15 mouse cellular contexts compared by ENCODE assay signal in genomic region chr15:60839539-60840295, GRCm38 (mm10). TPM values are rescaled to one million over a fixed set of nuclear protein-coding genes. Genes with fewer than 3 reads are reported as not detected.
DNase-seq lines count a peak whose midpoint lies in the region; ATAC-seq and TF ChIP-seq lines count a peak whose summit lies in the region.
"Had no signal": no experiment of that assay in that cellular context is flagged by ENCODE, and none has a peak within 500 bp of the region (broad histone marks: within the 10 kb centered on the region; RNA-seq: fewer than 3 reads in every experiment).

No protein-coding gene starts in this region.

- no peak overlapping the region for H3K4me3 ChIP-seq in forebrain, embryonic 11.5 days (ENCODE audit: low read depth, low read length)
- no peak overlapping the region for H3K4me3 ChIP-seq in forebrain, embryonic 14.5 days (ENCODE audit: low read depth, low read length)
- H3K4me3 ChIP-seq in kidney, embryonic 15.5 days (replicated peaks): no peak overlapping the region
- no peak overlapping the region for H3K4me3 ChIP-seq in ES-Bruce4 (ENCODE audit: low read depth, low read length)
- H3K4me3 ChIP-seq in heart, embryonic 16.5 days (ENCODE audit: low read length): no peak overlapping the region
- H3K4me3 ChIP-seq: forebrain, embryonic 13.5 days had no signal

- 0 out of 2 replicates have a peak, but pooled peaks have one; percentile 28 for ATAC-seq in forebrain, embryonic 11.5 days (replicated peaks; ENCODE audit: low FRiP score)
- no peak for ATAC-seq in forebrain, embryonic 14.5 days
- peak; percentile 74 for ATAC-seq in kidney, embryonic 15.5 days (replicated peaks; ENCODE audit: low FRiP score)
- ATAC-seq in heart, embryonic 16.5 days (replicated peaks; ENCODE audit: extremely low read depth, insufficient read depth, low FRiP score): no peak
- ATAC-seq: forebrain, embryonic 13.5 days; inflammation-experienced regulatory T-cells, adult 6 months had no signal

- H3K4me2 ChIP-seq in forebrain, embryonic 11.5 days (ENCODE audit: low read depth, low read length, severe bottlenecking): no peak overlapping the region
- H3K4me2 ChIP-seq in forebrain, embryonic 14.5 days (ENCODE audit: low read length): no peak overlapping the region
- H3K4me2 ChIP-seq in kidney, embryonic 15.5 days: no peak overlapping the region
- no peak overlapping the region for H3K4me2 ChIP-seq in heart, embryonic 16.5 days (ENCODE audit: low read depth, low read length)
- H3K4me2 ChIP-seq: forebrain, embryonic 13.5 days had no signal

- peaks cover 4% of the 10 kb centered on the region; the same call in 1 of the 2 replicates for H3K4me1 ChIP-seq in forebrain, embryonic 11.5 days (replicated peaks; ENCODE audit: control insufficient read depth, insufficient read depth, low read length)
- no peaks in the 10 kb centered on the region for H3K4me1 ChIP-seq in forebrain, embryonic 14.5 days (ENCODE audit: control insufficient read depth, insufficient read depth, low read length)
- peaks cover 29% of the 10 kb centered on the region for H3K4me1 ChIP-seq in kidney, embryonic 15.5 days
- H3K4me1 ChIP-seq in ES-Bruce4 (ENCODE audit: control insufficient read depth, insufficient read depth, low read length): peaks cover 3% of the 10 kb centered on the region
- no peaks in the 10 kb centered on the region; the same call in 1 of the 2 replicates for H3K4me1 ChIP-seq in heart, embryonic 16.5 days (ENCODE audit: control insufficient read depth, insufficient read depth, low read length)

- DNase-seq in forebrain, embryonic 11.5 days (ENCODE audit: low spot score): no peak
- no peak for DNase-seq in forebrain, embryonic 14.5 days (ENCODE audit: low spot score)
- no peak for DNase-seq in kidney, postnatal 25 days
- DNase-seq in right cerebral cortex, postnatal 14 days: no peak
- DNase-seq in right cerebral cortex, postnatal 36 days (ENCODE audit: low spot score in 2 of 2): no peak
- DNase-seq: cerebellum, adult 18-20 months; gastrocnemius, postnatal 10 days; layer of hippocampus, adult 9-11 months; lung, postnatal 36 days had no signal

- H3K27me3 ChIP-seq in forebrain, embryonic 11.5 days (ENCODE audit: control insufficient read depth, insufficient read depth, low read length): no peaks in the 10 kb centered on the region
- H3K27me3 ChIP-seq in forebrain, embryonic 14.5 days (replicated peaks; ENCODE audit: control insufficient read depth, insufficient read depth, low read length): no peaks in the 10 kb centered on the region
- no peaks in the 10 kb centered on the region for H3K27me3 ChIP-seq in kidney, embryonic 15.5 days
- H3K27me3 ChIP-seq in ES-Bruce4 (ENCODE audit: control insufficient read depth, insufficient read depth, low read length, poor library complexity, severe bottlenecking): peaks cover 4% of the 10 kb centered on the region
- H3K27me3 ChIP-seq in heart, embryonic 16.5 days (ENCODE audit: control insufficient read depth, insufficient read depth, low read length): no peaks in the 10 kb centered on the region
- H3K27me3 ChIP-seq: forebrain, embryonic 13.5 days had no signal

- 16% methylated on average over 3 of the region's 3 CpGs for WGBS in forebrain, embryonic 11.5 days
- WGBS in forebrain, embryonic 14.5 days: 14% methylated on average over 3 of the region's 3 CpGs
- WGBS in kidney, embryonic 15.5 days: 29% methylated on average over 3 of the region's 3 CpGs
- WGBS in heart, embryonic 16.5 days: 48% methylated on average over 3 of the region's 3 CpGs

- H3K9ac ChIP-seq in forebrain, embryonic 11.5 days (ENCODE audit: low read length): no peak overlapping the region
- H3K9ac ChIP-seq in forebrain, embryonic 14.5 days (ENCODE audit: low read length): no peak overlapping the region
- H3K9ac ChIP-seq in kidney, embryonic 15.5 days: no peak overlapping the region
- H3K9ac ChIP-seq in ES-Bruce4 (ENCODE audit: low read depth, poor library complexity, severe bottlenecking): no peak overlapping the region
- no peak overlapping the region for H3K9ac ChIP-seq in heart, embryonic 16.5 days (ENCODE audit: low read length)
- H3K9ac ChIP-seq: forebrain, embryonic 13.5 days; liver, embryonic 14.5 days had no signal

- TF ChIP-seq EP300 in ES-Bruce4 (IDR thresholded peaks at IDR 0.05; ENCODE audit: insufficient read depth, low read depth, low read length): no peak

- no peaks in the 10 kb centered on the region for H3K36me3 ChIP-seq in forebrain, embryonic 11.5 days (ENCODE audit: control insufficient read depth, insufficient read depth, low read length)
- no peaks in the 10 kb centered on the region for H3K36me3 ChIP-seq in forebrain, embryonic 14.5 days (ENCODE audit: control insufficient read depth, insufficient read depth, low read length)
- H3K36me3 ChIP-seq in kidney, embryonic 15.5 days: no peaks in the 10 kb centered on the region
- no peaks in the 10 kb centered on the region for H3K36me3 ChIP-seq in ES-Bruce4 (ENCODE audit: control insufficient read depth, insufficient read depth, low read length, poor library complexity, severe bottlenecking)
- H3K36me3 ChIP-seq in heart, embryonic 16.5 days (ENCODE audit: control insufficient read depth, insufficient read depth): no peaks in the 10 kb centered on the region

- TF ChIP-seq CTCF in ES-Bruce4 (IDR thresholded peaks at IDR 0.05; ENCODE audit: low read depth, low read length): no peak

- H3K27ac ChIP-seq in forebrain, embryonic 11.5 days (ENCODE audit: low read depth, low read length): 0 out of 2 replicates have a peak overlapping the region, but pooled peaks have one; percentile 25
- H3K27ac ChIP-seq in forebrain, embryonic 14.5 days (ENCODE audit: low read depth, low read length): no peak overlapping the region
- H3K27ac ChIP-seq in kidney, embryonic 15.5 days: peak overlapping the region; percentile 84
- H3K27ac ChIP-seq in ES-Bruce4 (ENCODE audit: insufficient read depth, low read length): peak overlapping the region; percentile 39; the same call in 1 of the 2 replicates
- peak overlapping the region; percentile 51; the same call in 1 of the 2 replicates for H3K27ac ChIP-seq in heart, embryonic 16.5 days (ENCODE audit: low read length)
- H3K27ac ChIP-seq: forebrain, embryonic 13.5 days; liver, embryonic 14.5 days had no signal

- H3K9me3 ChIP-seq in forebrain, embryonic 11.5 days (ENCODE audit: control insufficient read depth, low read length): no peaks in the 10 kb centered on the region
- H3K9me3 ChIP-seq in forebrain, embryonic 14.5 days (replicated peaks; ENCODE audit: control insufficient read depth, low read length): no peaks in the 10 kb centered on the region
- H3K9me3 ChIP-seq in kidney, embryonic 15.5 days (replicated peaks): no peaks in the 10 kb centered on the region; the same call in 1 of the 2 replicates
- H3K9me3 ChIP-seq in ES-Bruce4 (replicated peaks; ENCODE audit: control insufficient read depth, insufficient read depth, low read length, poor library complexity, severe bottlenecking): no peaks in the 10 kb centered on the region
- H3K9me3 ChIP-seq in heart, embryonic 16.5 days (replicated peaks; ENCODE audit: control insufficient read depth, low read length): 0 out of 2 replicates have a peak, but pooled peaks cover 2% of the 10 kb centered on the region
- H3K9me3 ChIP-seq: forebrain, embryonic 13.5 days had no signal

- no peak for TF ChIP-seq POLR2A in ES-Bruce4 (IDR thresholded peaks at IDR 0.05; ENCODE audit: insufficient read depth, low read length)

RNA-seq across cellular contexts. Expression of gene Fam84b, which starts 13.9 kb away (rescaled TPM):
- 21.9 and 24.9 TPM in 2 replicates for polyA plus RNA-seq in forebrain, embryonic 11.5 days (2014; fragmentation: Nextera tagmentation; extraction: Ambion mirVana)
- polyA plus RNA-seq in forebrain, embryonic 14.5 days (2014; fragmentation: Nextera tagmentation; extraction: Ambion mirVana): 11.8 and 14.4 TPM in 2 replicates
- polyA plus RNA-seq in kidney, embryonic 15.5 days (2015; fragmentation: Nextera tagmentation; extraction: Ambion mirVana): 23.5 and 24.9 TPM in 2 replicates
- 6.9 and 8.1 TPM in 2 replicates for polyA plus RNA-seq in ES-Bruce4 (2011; ENCODE audit: insufficient read depth, insufficient read length, low read depth, missing spikeins)
- polyA plus RNA-seq in heart, embryonic 16.5 days (2015; fragmentation: Nextera tagmentation; extraction: Ambion mirVana): 3.9 and 5.9 TPM in 2 replicates

Comparison
In these comparisons a context has a peak if more than half of its experiments do, and no peak if none do; other contexts are left out.
1. ATAC-seq: peak in forebrain, embryonic 11.5 days (single experiment) and kidney, embryonic 15.5 days (single experiment); none in forebrain, embryonic 14.5 days (single experiment) and heart, embryonic 16.5 days (single experiment).